23 mouse cellular contexts compared by ENCODE assay signal in genomic region chr3:81022266-81022665, GRCm38 (mm10). TPM values are rescaled to one million over a fixed set of nuclear protein-coding genes. Genes with fewer than 3 reads are reported as not detected.
DNase-seq lines count a peak whose midpoint lies in the region; TF ChIP-seq lines count a peak whose summit lies in the region.
"Had no signal": no experiment of that assay in that cellular context is flagged by ENCODE, and none has a peak within 500 bp of the region (broad histone marks: within the 10 kb centered on the region; RNA-seq: fewer than 3 reads in every experiment).

No protein-coding gene starts in this region.

- H3K9ac ChIP-seq in ES-Bruce4 (ENCODE audit: low read depth, poor library complexity, severe bottlenecking): no peak overlapping the region
- H3K9ac ChIP-seq in ES-E14 (ENCODE audit: insufficient read depth, low read depth, low read length, poor library complexity, severe bottlenecking): no peak overlapping the region
- H3K9ac ChIP-seq: embryonic facial prominence, embryonic 13.5 days; embryonic facial prominence, embryonic 15.5 days; forebrain, embryonic 12.5 days had no signal

- TF ChIP-seq POLR2A in ES-Bruce4 (IDR thresholded peaks at IDR 0.05; ENCODE audit: insufficient read depth, low read length): no peak

- peak overlapping the region; percentile 72 for H3K27ac ChIP-seq in ES-Bruce4 (ENCODE audit: insufficient read depth, low read length)
- H3K27ac ChIP-seq in ES-E14 (ENCODE audit: insufficient read depth, low read depth, low read length, poor library complexity, severe bottlenecking): peak overlapping the region; percentile 73; the same call in 1 of the 2 replicates
- H3K27ac ChIP-seq: embryonic facial prominence, embryonic 13.5 days; embryonic facial prominence, embryonic 15.5 days; forebrain, embryonic 10.5 days; forebrain, embryonic 12.5 days had no signal

- H3K4me1 ChIP-seq in ES-Bruce4 (ENCODE audit: control insufficient read depth, insufficient read depth, low read length) (peaks cover 9% of the 10 kb centered on the region), ES-E14 (ENCODE audit: control insufficient read depth in 2 of 2, insufficient read depth in 2 of 2, low read length in 2 of 2, poor library complexity in 1 of 2) (peaks cover 0 to 8% of the 10 kb centered on the region in 2 experiments; a peak in 3 of 4 replicates)
- H3K4me1 ChIP-seq: embryonic facial prominence, embryonic 13.5 days; forebrain, embryonic 10.5 days; forebrain, embryonic 12.5 days had no signal

- H3K9me3 ChIP-seq in ES-Bruce4 (replicated peaks; ENCODE audit: control insufficient read depth, insufficient read depth, low read length, poor library complexity, severe bottlenecking) (no peaks in the 10 kb centered on the region), ES-E14 (ENCODE audit: control insufficient read depth, insufficient read depth, low read depth, low read length) (no peaks in the 10 kb centered on the region)
- H3K9me3 ChIP-seq: embryonic facial prominence, embryonic 13.5 days; embryonic facial prominence, embryonic 15.5 days; forebrain, embryonic 10.5 days; forebrain, embryonic 12.5 days had no signal

- in situ Hi-C loops in ES-E14 (cut with MboI; ENCODE audit: low sequenced_read_pairs in 2 of 2, unreplicated experiment in 2 of 2): no loop called here

- H3K4me3 ChIP-seq in ES-Bruce4 (ENCODE audit: low read depth, low read length) (no peak overlapping the region), ES-E14 (ENCODE audit: insufficient read depth in 1 of 2, low read depth in 1 of 2, low read length in 2 of 2, poor library complexity in 1 of 2, severe bottlenecking in 1 of 2) (no peak overlapping the region)
- H3K4me3 ChIP-seq: embryonic facial prominence, embryonic 13.5 days; embryonic facial prominence, embryonic 15.5 days; erythroblast, embryonic 14.5 days; forebrain, embryonic 10.5 days; forebrain, embryonic 12.5 days had no signal

- no peak for DNase-seq in ES-E14 (ENCODE audit: low read depth, low spot score)
- peak; percentile 55 for DNase-seq in ZHBTc4 (ENCODE audit: low read depth, low spot score)
- DNase-seq in gastrocnemius, adult 18-20 months (ENCODE audit: low spot score): no peak
- no peak for DNase-seq in adrenal gland, adult 18-20 months (ENCODE audit: low spot score in 2 of 2)
- DNase-seq: adrenal gland, postnatal 10 days; adrenal gland, postnatal 25 days; B cell, adult 2 months; cerebellum, adult 11 months; cerebellum, adult 18-20 months; cerebellum, adult 8-10 months; cerebellum, adult 9-11 months; cerebellum, postnatal 14 days; cerebellum, postnatal 36 days; embryo, embryonic 11 days had no signal

- no peak for TF ChIP-seq EP300 in ES-Bruce4 (IDR thresholded peaks at IDR 0.05; ENCODE audit: insufficient read depth, low read depth, low read length)

- H3K36me3 ChIP-seq in ES-Bruce4 (ENCODE audit: control insufficient read depth, insufficient read depth, low read length, poor library complexity, severe bottlenecking) (no peaks in the 10 kb centered on the region), ES-E14 (ENCODE audit: control insufficient read depth, insufficient read depth, low read length, poor library complexity, severe bottlenecking) (no peaks in the 10 kb centered on the region)
- H3K36me3 ChIP-seq: embryonic facial prominence, embryonic 13.5 days; embryonic facial prominence, embryonic 15.5 days; forebrain, embryonic 10.5 days; forebrain, embryonic 12.5 days had no signal

- no peaks in the 10 kb centered on the region for H3K27me3 ChIP-seq in ES-Bruce4 (ENCODE audit: control insufficient read depth, insufficient read depth, low read length, poor library complexity, severe bottlenecking)
- H3K27me3 ChIP-seq: CH12.LX; embryonic facial prominence, embryonic 13.5 days; embryonic facial prominence, embryonic 15.5 days; forebrain, embryonic 12.5 days had no signal

- no peak for TF ChIP-seq CTCF in ES-Bruce4 (IDR thresholded peaks at IDR 0.05; ENCODE audit: low read depth, low read length)

TF ChIP-seq in ES-E14, 5 proteins besides CTCF, POLR2A, EP300 and RAD21:
- TF ChIP-seq MAFK (IDR thresholded peaks at IDR 0.05; ENCODE audit: insufficient read depth, low read depth, low read length): peak; percentile 39; the same call in 1 of the 2 replicates
- no peak for TF ChIP-seq ZC3H11A (IDR thresholded peaks at IDR 0.05; ENCODE audit: borderline replicate concordance, low read depth, low read length)
- TF ChIP-seq CHD2 (IDR thresholded peaks at IDR 0.05; ENCODE audit: low read depth, low read length): no peak
- TF ChIP-seq ZNF384 (IDR thresholded peaks at IDR 0.05; ENCODE audit: low read depth, low read length): no peak
- TF ChIP-seq HCFC1 (IDR thresholded peaks at IDR 0.05; ENCODE audit: borderline replicate concordance, insufficient read depth, low read length): no peak

RNA-seq across cellular contexts. Expression of gene Pdgfc, which starts 13.9 kb away (rescaled TPM):
- polyA plus RNA-seq in ES-Bruce4 (2011; ENCODE audit: insufficient read depth, insufficient read length, low read depth, missing spikeins): 5.5 and 6.5 TPM in 2 replicates
- total RNA-seq in ES-E14 (2012; rRNA removed): 16.9 and 18.5 TPM in 2 replicates
- total RNA-seq in gastrocnemius, adult 18-20 months (2021): 1 to 10 TPM; 1.9 to 3.5 TPM
- total RNA-seq in adrenal gland, adult 18-20 months (2021): 1 to 10 TPM; 6.9 to 8.4 TPM
- total RNA-seq: MEL had no signal
- polyA plus RNA-seq: CD4-positive, CD25-positive, alpha-beta regulatory T cell, adult 4 months; erythroblast, embryonic 14.5 days had no signal
